Mouse (Mus musculus): ENCODE measurements at regions not wholly inside any gene's neighbourhood (a gene's known extent, or its start where the extent isn't known, plus 50 kb on each side); places are given as distances from the start of the nearest gene placed in this dataset.

DNA sequence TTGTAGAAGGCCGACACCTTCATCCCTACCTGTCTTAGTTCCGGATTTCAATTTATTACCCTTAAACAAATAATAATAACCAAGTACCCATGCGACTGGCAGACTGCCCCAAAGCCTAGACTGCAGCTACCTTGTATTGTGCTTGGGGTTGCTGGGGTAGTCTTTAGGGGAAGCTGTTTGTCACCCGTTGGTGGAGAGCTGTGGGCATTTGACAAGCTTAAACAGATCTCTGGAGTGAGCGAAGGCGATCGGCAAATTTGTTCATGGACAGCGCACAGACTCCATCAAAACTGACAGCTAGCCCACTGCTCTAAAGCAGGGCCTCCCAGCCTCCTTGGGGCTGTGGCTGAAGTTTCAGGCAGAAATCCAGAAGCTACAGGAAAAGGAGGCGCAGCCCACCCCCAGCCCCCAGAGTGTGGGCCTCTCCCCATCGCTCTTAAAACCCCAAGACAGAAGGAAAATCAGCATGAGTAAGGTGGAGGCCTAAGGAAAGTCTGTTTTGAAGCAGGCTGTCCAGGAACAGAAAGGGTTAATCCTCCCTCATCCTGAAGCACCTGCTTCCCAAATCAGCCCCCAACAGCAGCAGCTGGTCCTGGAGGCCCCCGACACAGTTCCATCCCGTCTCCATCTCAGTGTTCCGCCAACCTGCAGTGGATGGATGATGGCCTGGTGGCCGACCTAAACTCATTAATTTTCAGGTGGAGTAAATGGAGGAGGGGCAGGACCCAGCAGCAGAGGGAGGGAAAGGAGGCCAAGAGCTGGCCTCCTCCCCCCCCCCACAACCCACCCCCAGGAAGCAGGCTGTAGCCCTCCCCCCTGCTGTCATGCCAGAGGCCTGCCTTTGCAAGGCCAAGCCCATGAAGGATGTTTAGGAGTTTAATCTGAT is 487.2 kb downstream of the Prss52 start:
- no peak for TF ChIP-seq CTCF (IDR thresholded peaks at IDR 0.05 in 2 of 3, conservative IDR thresholded peaks at IDR 0.05 in 1 of 3; ENCODE audit: control insufficient read depth in 1 of 3, insufficient read depth in 1 of 3, low read depth in 2 of 3, low read length in 3 of 3, poor library complexity in 1 of 3, severe bottlenecking in 1 of 3)
- no peak for TF ChIP-seq TCF12 (IDR thresholded peaks at IDR 0.05; ENCODE audit: low read depth, low read length)
- no peak for TF ChIP-seq SMC3 (IDR thresholded peaks at IDR 0.05; ENCODE audit: low read depth, low read length)
- TF ChIP-seq POLR2AphosphoS2 (IDR thresholded peaks at IDR 0.05; ENCODE audit: low read length) = no peak
- TF ChIP-seq MXI1 (IDR thresholded peaks at IDR 0.05; ENCODE audit: low read depth, low read length) = no peak
